Mouse (Mus musculus): ENCODE measurements around the gene Metap2. TPM values are rescaled to one million over a fixed set of nuclear protein-coding genes. Genes with fewer than 3 reads are reported as not detected.
A peak's percentile ranks its signal among the peaks of the same experiment; 100 is the strongest.

Gene Metap2
- polyA plus RNA-seq, 1 experiment from 2014 or later = 212 TPM

- H3K9me3 ChIP-seq (replicated peaks) = no peaks in the 10 kb centered on the region
- ATAC-seq = no peak
- no peak overlapping the region for H3K27ac ChIP-seq
- H3K4me3 ChIP-seq = no peak overlapping the region
- H3K27me3 ChIP-seq = no peaks in the 10 kb centered on the region
- 95% methylated on average over 1 of the region's 1 CpGs for WGBS
- no peak overlapping the region for H3K9ac ChIP-seq
- no peak overlapping the region for H3K4me2 ChIP-seq
- no peaks in the 10 kb centered on the region for H3K4me1 ChIP-seq
- H3K36me3 ChIP-seq (ENCODE audit: poor library complexity, severe bottlenecking) = no peaks in the 10 kb centered on the region
Observed at GRCm38 (mm10) chr10:93909015-93909414, 12.1 kb upstream of the Metap2 start.

GRCm38 (mm10) chr10:93908540-93908939 lies 11.6 kb upstream of the Metap2 start:
- 94% methylated on average over 7 of the region's 7 CpGs for WGBS
- Histone ChIP-seq H3K9me3 (replicated peaks) (no peaks in the 10 kb centered on the region), H3K4me3 (no peak overlapping the region), H3K4me1 (no peaks in the 10 kb centered on the region), H3K27me3 (no peaks in the 10 kb centered on the region), H3K9ac (no peak overlapping the region), H3K36me3 (ENCODE audit: poor library complexity, severe bottlenecking) (no peaks in the 10 kb centered on the region), H3K27ac (no peak overlapping the region), H3K4me2 (no peak overlapping the region)
- no peak for ATAC-seq

GRCm38 (mm10) chr10:93907376-93907775 lies 10.5 kb upstream of the Metap2 start:
- WGBS = 60% methylated on average over 10 of the region's 10 CpGs
- Histone ChIP-seq H3K27me3 (no peaks in the 10 kb centered on the region), H3K36me3 (ENCODE audit: poor library complexity, severe bottlenecking) (no peaks in the 10 kb centered on the region), H3K27ac (no peak overlapping the region), H3K9me3 (replicated peaks) (no peaks in the 10 kb centered on the region), H3K4me1 (no peaks in the 10 kb centered on the region), H3K4me2 (no peak overlapping the region), H3K9ac (no peak overlapping the region), H3K4me3 (no peak overlapping the region)
- ATAC-seq = no peak

GRCm38 (mm10) chr10:93899907-93900306 lies 3.0 kb upstream of the Metap2 start:
- Histone ChIP-seq H3K4me3 (no peak overlapping the region), H3K9ac (no peak overlapping the region), H3K9me3 (replicated peaks) (no peaks in the 10 kb centered on the region), H3K36me3 (ENCODE audit: poor library complexity, severe bottlenecking) (no peaks in the 10 kb centered on the region), H3K4me2 (no peak overlapping the region), H3K27ac (no peak overlapping the region), H3K27me3 (no peaks in the 10 kb centered on the region), H3K4me1 (no peaks in the 10 kb centered on the region)
- 89% methylated on average over 11 of the region's 11 CpGs for WGBS
- ATAC-seq = no peak

- WGBS = 68% methylated on average over 2 of the region's 2 CpGs
Observed at GRCm38 (mm10) chr10:93899303-93899702, 2.4 kb upstream of the Metap2 start.

GRCm38 (mm10) chr10:93892551-93892950 lies 4.3 kb downstream of the Metap2 start:
- no peak overlapping the region for H3K4me3 ChIP-seq
- H3K9ac ChIP-seq = no peak overlapping the region
- H3K4me2 ChIP-seq = no peak overlapping the region
- ATAC-seq = no peak
- no peak overlapping the region for H3K27ac ChIP-seq
- peaks cover 16% of the 10 kb centered on the region for H3K4me1 ChIP-seq
- H3K9me3 ChIP-seq (replicated peaks) = no peaks in the 10 kb centered on the region
- 94% methylated on average over 4 of the region's 4 CpGs for WGBS
- H3K27me3 ChIP-seq = no peaks in the 10 kb centered on the region
- no peaks in the 10 kb centered on the region for H3K36me3 ChIP-seq (ENCODE audit: poor library complexity, severe bottlenecking)

More at GRCm38 (mm10) chr10:93899303-93899702, 2.4 kb upstream of the Metap2 start:
- ATAC-seq = no peak
- no peaks in the 10 kb centered on the region for H3K27me3 ChIP-seq
- H3K9me3 ChIP-seq (replicated peaks) = no peaks in the 10 kb centered on the region
- no peak overlapping the region for H3K4me3 ChIP-seq
- no peak overlapping the region for H3K27ac ChIP-seq
- no peak overlapping the region for H3K9ac ChIP-seq
- no peak overlapping the region for H3K4me2 ChIP-seq
- no peaks in the 10 kb centered on the region for H3K36me3 ChIP-seq (ENCODE audit: poor library complexity, severe bottlenecking)
- H3K4me1 ChIP-seq = no peaks in the 10 kb centered on the region

GRCm38 (mm10) chr10:93891031-93891430 lies 5.9 kb downstream of the Metap2 start:
- H3K9me3 ChIP-seq (replicated peaks) = no peaks in the 10 kb centered on the region
- H3K4me2 ChIP-seq = no peak overlapping the region
- no peak overlapping the region for H3K9ac ChIP-seq
- H3K4me1 ChIP-seq = peaks cover 17% of the 10 kb centered on the region
- H3K36me3 ChIP-seq (ENCODE audit: poor library complexity, severe bottlenecking) = peaks cover 9% of the 10 kb centered on the region
- H3K27ac ChIP-seq = no peak overlapping the region
- WGBS = 92% methylated on average over 1 of the region's 1 CpGs
- H3K27me3 ChIP-seq = no peaks in the 10 kb centered on the region
- no peak overlapping the region for H3K4me3 ChIP-seq
- no peak for ATAC-seq

GRCm38 (mm10) chr10:93890565-93890964 lies 6.3 kb downstream of the Metap2 start:
- Histone ChIP-seq H3K36me3 (ENCODE audit: poor library complexity, severe bottlenecking) (peaks cover 13% of the 10 kb centered on the region), H3K27me3 (no peaks in the 10 kb centered on the region), H3K4me1 (peaks cover 17% of the 10 kb centered on the region), H3K9ac (peak overlapping the region; percentile 97), H3K4me2 (peak overlapping the region; percentile 87), H3K27ac (no peak overlapping the region), H3K4me3 (peak overlapping the region; percentile 99), H3K9me3 (replicated peaks) (no peaks in the 10 kb centered on the region)
- ATAC-seq = no peak
- WGBS = 67% methylated on average over 4 of the region's 4 CpGs

- Histone ChIP-seq H3K4me3 (peak overlapping the region; percentile 99), H3K9ac (peak overlapping the region; percentile 97), H3K36me3 (ENCODE audit: poor library complexity, severe bottlenecking) (peaks cover 19% of the 10 kb centered on the region), H3K4me1 (peaks cover 17% of the 10 kb centered on the region), H3K9me3 (replicated peaks) (no peaks in the 10 kb centered on the region), H3K27ac (peak overlapping the region; percentile 93), H3K4me2 (peak overlapping the region; percentile 87), H3K27me3 (no peaks in the 10 kb centered on the region)
- ATAC-seq = no peak; the same call in 1 of the 2 replicates
- under 1% methylated on average over 22 of the region's 22 CpGs for WGBS
Observed at GRCm38 (mm10) chr10:93889976-93890375, 6.9 kb downstream of the Metap2 start.

GRCm38 (mm10) chr10:93889579-93889950 lies 7.3 kb downstream of the Metap2 start:
- H3K4me2 ChIP-seq = peak overlapping the region; percentile 87
- H3K4me3 ChIP-seq = peak overlapping the region; percentile 99
- H3K27ac ChIP-seq = peak overlapping the region; percentile 93
- WGBS = under 1% methylated on average over 27 of the region's 30 CpGs
- H3K9ac ChIP-seq = peak overlapping the region; percentile 97
- H3K4me1 ChIP-seq = peaks cover 17% of the 10 kb centered on the region
- ATAC-seq = peak; percentile 99
- no peaks in the 10 kb centered on the region for H3K27me3 ChIP-seq
- peaks cover 23% of the 10 kb centered on the region for H3K36me3 ChIP-seq (ENCODE audit: poor library complexity, severe bottlenecking)
- no peaks in the 10 kb centered on the region for H3K9me3 ChIP-seq (replicated peaks)

GRCm38 (mm10) chr10:93888935-93889578 lies 7.8 kb downstream of the Metap2 start:
- ATAC-seq = peak; percentile 76
- under 1% methylated on average over 38 of the region's 38 CpGs for WGBS

GRCm38 (mm10) chr10:93888590-93888934 lies 8.3 kb downstream of the Metap2 start:
- H3K27ac ChIP-seq = no peak overlapping the region; the same call in 1 of the 2 replicates
- no peaks in the 10 kb centered on the region for H3K27me3 ChIP-seq
- ATAC-seq = no peak
- peaks cover 17% of the 10 kb centered on the region for H3K4me1 ChIP-seq
- H3K36me3 ChIP-seq (ENCODE audit: poor library complexity, severe bottlenecking) = peaks cover 33% of the 10 kb centered on the region
- WGBS = 20% methylated on average over 10 of the region's 10 CpGs
- H3K4me3 ChIP-seq = peak overlapping the region; percentile 99
- H3K9me3 ChIP-seq (replicated peaks) = no peaks in the 10 kb centered on the region
- H3K4me2 ChIP-seq = peak overlapping the region; percentile 87
- H3K9ac ChIP-seq = peak overlapping the region; percentile 97

More at GRCm38 (mm10) chr10:93888935-93889578, 7.8 kb downstream of the Metap2 start:
- peak overlapping the region; percentile 97 for H3K9ac ChIP-seq
- no peaks in the 10 kb centered on the region for H3K27me3 ChIP-seq
- peak overlapping the region; percentile 87 for H3K4me2 ChIP-seq
- peak overlapping the region; percentile 99 for H3K4me3 ChIP-seq
- H3K4me1 ChIP-seq = peaks cover 17% of the 10 kb centered on the region
- H3K9me3 ChIP-seq (replicated peaks) = no peaks in the 10 kb centered on the region
- H3K36me3 ChIP-seq (ENCODE audit: poor library complexity, severe bottlenecking) = peaks cover 29% of the 10 kb centered on the region
- H3K27ac ChIP-seq = peak overlapping the region; percentile 93
